Mouse (Mus musculus) heart, embryonic 11.5 days (tissue): ENCODE results near the gene 4930444G20Rik. TPM values are rescaled to one million over a fixed set of nuclear protein-coding genes. Genes with fewer than 3 reads are reported as not detected.
"Not testable (repeated sequence)": the region's sequence is repeated elsewhere in the genome, so short reads cannot be mapped to it uniquely, and the experiment has no call there.

Source experiments
- ATAC-seq: fragments of 200-750 bp; cut with Nextera tagmentation; replicated peaks from 2 replicates; pipeline ENCODE4 v1.8.0; 2017; ENCODE audit warnings: moderate library complexity; ENCODE audit not compliant: insufficient number of reproducible peaks, low FRiP score, low TSS enrichment
- H3K27ac ChIP-seq: fragments of 300-500 bp; sonication (generic); 2 replicates; pipeline ENCODE4 v1.5.1; 2014; ENCODE audit warnings: mild to moderate bottlenecking, low read depth, low read length
- H3K27me3 ChIP-seq: fragments of 300-500 bp; sonication (generic); 2 replicates; pipeline ENCODE4 v1.6.1; 2014; ENCODE audit warnings: mild to moderate bottlenecking, low read length, mixed read lengths; ENCODE audit not compliant: control insufficient read depth, insufficient read depth
- H3K36me3 ChIP-seq: fragments of 300-500 bp; sonication (generic); 2 replicates; pipeline ENCODE4 v1.6.1; 2014; ENCODE audit warnings: mild to moderate bottlenecking, low read length, moderate library complexity, mixed read lengths; ENCODE audit not compliant: control insufficient read depth, insufficient read depth
- H3K4me1 ChIP-seq: fragments of 300-500 bp; sonication (generic); 2 replicates; pipeline ENCODE4 v1.6.1; 2014; ENCODE audit warnings: low read length; ENCODE audit not compliant: control insufficient read depth, insufficient read depth
- H3K4me2 ChIP-seq: fragments of 300-500 bp; sonication (generic); 2 replicates; pipeline ENCODE4 v1.6.1; 2014; ENCODE audit warnings: mild to moderate bottlenecking, moderate library complexity
- H3K4me3 ChIP-seq: fragments of 300-500 bp; sonication (generic); 2 replicates; pipeline ENCODE4 v1.5.1; 2014; ENCODE audit warnings: low read depth, low read length
- H3K9ac ChIP-seq: fragments of 300-500 bp; sonication (generic); 2 replicates; pipeline ENCODE4 v1.6.1; 2014; ENCODE audit warnings: mild to moderate bottlenecking, low read depth, low read length, moderate library complexity
- H3K9me3 ChIP-seq: fragments of 300-500 bp; sonication (generic); replicated peaks from 2 replicates; pipeline ENCODE4 v1.6.1; 2016; ENCODE audit warnings: low read length; ENCODE audit not compliant: control insufficient read depth
- WGBS: fragments of 180-500 bp; shearing (Covaris S2); extraction: QIAGEN DNeasy Blood & Tissue Kit; methylation state at CpG from one replicate; pipeline ENCODE4 v1.1.7; 2014; ENCODE audit not compliant: insufficient replicate concordance; 5-methylcytosine and 5-hydroxymethylcytosine counted together
- polyA plus RNA-seq: library from polyadenylated mRNA; unstranded; fragments of >200 nt; fragmentation: Nextera tagmentation; extraction: Ambion mirVana; gene quantifications from 2 replicates; pipeline ENCODE4 v1.2.1, GENCODE M21; 2014

Gene 4930444G20Rik
- polyA plus RNA-seq, 1 experiment from 2014 or later: not detected

DNA sequence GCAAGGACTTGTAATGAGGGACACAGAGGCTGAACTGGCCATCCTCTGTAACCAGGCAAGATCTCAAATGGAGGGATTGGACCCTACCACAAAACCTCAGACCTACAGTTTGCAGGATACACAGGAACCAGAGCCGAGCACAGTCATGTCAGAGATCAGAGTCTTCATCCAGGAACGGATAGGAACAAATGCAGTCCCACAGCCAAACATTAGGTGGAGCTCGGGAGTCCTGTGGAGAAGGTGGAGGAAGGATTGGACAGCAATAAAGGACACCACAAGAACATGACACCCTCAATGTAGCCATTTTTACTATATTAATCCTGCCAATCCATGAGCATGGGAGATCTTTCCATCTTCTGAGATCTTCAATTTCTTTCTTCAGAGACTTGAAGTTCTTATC is 31.6 kb downstream of the 4930444G20Rik start:
- not testable (repeated sequence) for H3K4me1 ChIP-seq, H3K27me3 ChIP-seq, H3K27ac ChIP-seq, H3K4me3 ChIP-seq, H3K9ac ChIP-seq, ATAC-seq, H3K36me3 ChIP-seq, H3K4me2 ChIP-seq, H3K9me3 ChIP-seq
- WGBS: 9% methylated on average over 3 of the region's 3 CpGs

- H3K4me2 ChIP-seq: no peak overlapping the region
- H3K27ac ChIP-seq: no peak overlapping the region
- WGBS: 9% methylated on average over 9 of the region's 9 CpGs
- no peaks in the 10 kb centered on the region for H3K4me1 ChIP-seq
- H3K4me3 ChIP-seq: no peak overlapping the region
- H3K36me3 ChIP-seq: no peaks in the 10 kb centered on the region
- H3K9me3 ChIP-seq: 0 out of 2 replicates have a peak, but pooled peaks cover 3% of the 10 kb centered on the region
- ATAC-seq: no peak
- H3K27me3 ChIP-seq: no peaks in the 10 kb centered on the region
- H3K9ac ChIP-seq: no peak overlapping the region
Observed at GRCm38 (mm10) chr10:22034303-22034702, 33.6 kb downstream of the 4930444G20Rik start.

GRCm38 (mm10) chr10:22018618-22019017 is 49.3 kb downstream of the 4930444G20Rik start:
- H3K4me3 ChIP-seq: no peak overlapping the region
- no peak overlapping the region for H3K9ac ChIP-seq
- H3K9me3 ChIP-seq: no peaks in the 10 kb centered on the region
- no peak overlapping the region for H3K27ac ChIP-seq
- no peaks in the 10 kb centered on the region for H3K36me3 ChIP-seq
- no peaks in the 10 kb centered on the region for H3K4me1 ChIP-seq
- no peak overlapping the region for H3K4me2 ChIP-seq
- WGBS: 84% methylated on average over 4 of the region's 4 CpGs
- no peaks in the 10 kb centered on the region for H3K27me3 ChIP-seq
- no peak for ATAC-seq

- Histone ChIP-seq H3K9me3 (no peaks in the 10 kb centered on the region), H3K36me3 (no peaks in the 10 kb centered on the region), H3K27me3 (no peaks in the 10 kb centered on the region), H3K9ac (no peak overlapping the region), H3K4me2 (no peak overlapping the region), H3K4me1 (no peaks in the 10 kb centered on the region), H3K4me3 (no peak overlapping the region), H3K27ac (no peak overlapping the region)
- ATAC-seq: no peak
- 68% methylated on average over 16 of the region's 16 CpGs for WGBS
Observed at GRCm38 (mm10) chr10:22017469-22018159, 50.3 kb downstream of the 4930444G20Rik start.

Other genes starting within 250 kb of the 4930444G20Rik start
- gene Sgk1, start 185.9 kb downstream of the 4930444G20Rik start, polyA plus RNA-seq: 22.2 and 26.7 TPM in 2 replicates
- gene E030030I06Rik, start 81.2 kb upstream of the 4930444G20Rik start, polyA plus RNA-seq: 14.5 and 19.8 TPM in 2 replicates
- 6.1 and 7.9 TPM in 2 replicates for gene Raet1e, start 90.5 kb upstream of the 4930444G20Rik start, polyA plus RNA-seq
- gene H60b, start 90.5 kb upstream of the 4930444G20Rik start, polyA plus RNA-seq: 0.39 and 0.49 TPM in 2 replicates